Mouse (Mus musculus): ENCODE measurements at regions not wholly inside any gene's neighbourhood (a gene's known extent, or its start where the extent isn't known, plus 50 kb on each side); places are given as distances from the start of the nearest gene placed in this dataset.

- DNase-seq = no peak
Measured at GRCm38 (mm10) chr13:83731481-83732006, 227.7 kb downstream of the Mef2c start.

- DNase-seq = no peak
Measured at GRCm38 (mm10) chr13:83732283-83733121, 228.7 kb downstream of the Mef2c start.

- DNase-seq = no peak
Measured at GRCm38 (mm10) chr13:83733231-83733990, 229.6 kb downstream of the Mef2c start.

GRCm38 (mm10) chr13:83733991-83734610 lies 230.3 kb downstream of the Mef2c start:
- no peak for DNase-seq

GRCm38 (mm10) chr13:83734656-83735055 lies 230.8 kb downstream of the Mef2c start:
- DNase-seq = no peak

GRCm38 (mm10) chr13:83735101-83735500 lies 231.3 kb downstream of the Mef2c start:
- no peak for DNase-seq

GRCm38 (mm10) chr13:83735631-83736475 lies 232.0 kb downstream of the Mef2c start:
- no peak for DNase-seq

- DNase-seq = no peak
Measured at GRCm38 (mm10) chr13:83737031-83737825, 233.4 kb downstream of the Mef2c start.

- no peak for DNase-seq
Measured at GRCm38 (mm10) chr13:83737826-83738527, 234.1 kb downstream of the Mef2c start.

GRCm38 (mm10) chr13:83738528-83738981 lies 234.7 kb downstream of the Mef2c start:
- DNase-seq = no peak

- DNase-seq = no peak
Measured at GRCm38 (mm10) chr13:83739131-83739530, 235.3 kb downstream of the Mef2c start.

GRCm38 (mm10) chr13:83739541-83740061 lies 235.8 kb downstream of the Mef2c start:
- no peak for DNase-seq

GRCm38 (mm10) chr13:83740101-83740500 lies 236.3 kb downstream of the Mef2c start:
- DNase-seq = no peak

- no peak for DNase-seq
Measured at GRCm38 (mm10) chr13:83740771-83741170, 236.9 kb downstream of the Mef2c start.

- no peak for DNase-seq
Measured at GRCm38 (mm10) chr13:83741591-83742021, 237.8 kb downstream of the Mef2c start.

GRCm38 (mm10) chr13:83742102-83742501 lies 238.3 kb downstream of the Mef2c start:
- DNase-seq = no peak

GRCm38 (mm10) chr13:83742546-83742945 lies 238.7 kb downstream of the Mef2c start:
- DNase-seq = no peak

- DNase-seq = no peak
Measured at GRCm38 (mm10) chr13:83743381-83743780, 239.5 kb downstream of the Mef2c start.

GRCm38 (mm10) chr13:83744110-83744752 lies 240.4 kb downstream of the Mef2c start:
- DNase-seq = no peak
